Mouse (Mus musculus): ENCODE results near the gene Pald1.

Gene Pald1

GRCm38 (mm10) chr10:61383021-61383714 is at the start of gene Pald1:
Gene Pald1 (minus strand): TSS chr10:61383530.
- peak; percentile 87 to 92 for DNase-seq (ENCODE audit: inconsistent age in 2 of 2, low spot score in 1 of 2)

GRCm38 (mm10) chr10:61431375-61431774 is 48.0 kb upstream of the Pald1 start:
- DNase-seq (ENCODE audit: inconsistent age in 2 of 2, low spot score in 1 of 2) = no peak

- DNase-seq (ENCODE audit: inconsistent age in 2 of 2, low spot score in 1 of 2) = no peak
Observed at GRCm38 (mm10) chr10:61429043-61429442, 45.7 kb upstream of the Pald1 start.

- no peak for DNase-seq (ENCODE audit: inconsistent age in 2 of 2, low spot score in 1 of 2)
Observed at GRCm38 (mm10) chr10:61428416-61428815, 45.1 kb upstream of the Pald1 start.

- no peak for DNase-seq (ENCODE audit: inconsistent age in 2 of 2, low spot score in 1 of 2)
Observed at GRCm38 (mm10) chr10:61427951-61428350, 44.6 kb upstream of the Pald1 start.

GRCm38 (mm10) chr10:61426251-61426757 is 43.0 kb upstream of the Pald1 start:
- peak in 1 of 2 experiments; percentile 70 for DNase-seq (ENCODE audit: inconsistent age in 2 of 2, low spot score in 1 of 2)

GRCm38 (mm10) chr10:61425047-61425446 is 41.7 kb upstream of the Pald1 start:
- no peak for DNase-seq (ENCODE audit: inconsistent age in 2 of 2, low spot score in 1 of 2)

GRCm38 (mm10) chr10:61424500-61424899 is 41.2 kb upstream of the Pald1 start:
- no peak for DNase-seq (ENCODE audit: inconsistent age in 2 of 2, low spot score in 1 of 2)

- peak in 1 of 2 experiments; percentile 60 for DNase-seq (ENCODE audit: inconsistent age in 2 of 2, low spot score in 1 of 2)
Observed at GRCm38 (mm10) chr10:61423289-61423688, 40.0 kb upstream of the Pald1 start.

GRCm38 (mm10) chr10:61422861-61423260 is 39.5 kb upstream of the Pald1 start:
- DNase-seq (ENCODE audit: inconsistent age in 2 of 2, low spot score in 1 of 2) = no peak

GRCm38 (mm10) chr10:61420011-61420410 is 36.7 kb upstream of the Pald1 start:
- no peak for DNase-seq (ENCODE audit: inconsistent age in 2 of 2, low spot score in 1 of 2)

GRCm38 (mm10) chr10:61419146-61419545 is 35.8 kb upstream of the Pald1 start:
- no peak for DNase-seq (ENCODE audit: inconsistent age in 2 of 2, low spot score in 1 of 2)

- DNase-seq (ENCODE audit: inconsistent age in 2 of 2, low spot score in 1 of 2) = peak in 1 of 2 experiments; percentile 43
Observed at GRCm38 (mm10) chr10:61418131-61418900, 35.0 kb upstream of the Pald1 start.

- DNase-seq (ENCODE audit: inconsistent age in 2 of 2, low spot score in 1 of 2) = no peak
Observed at GRCm38 (mm10) chr10:61417672-61418071, 34.3 kb upstream of the Pald1 start, which contains the start of gene Nodal. Gene Nodal (plus strand): TSS chr10:61417972.

- DNase-seq (ENCODE audit: inconsistent age in 2 of 2, low spot score in 1 of 2) = no peak
Observed at GRCm38 (mm10) chr10:61417046-61417445, 33.7 kb upstream of the Pald1 start.

GRCm38 (mm10) chr10:61416561-61416960 is 33.2 kb upstream of the Pald1 start:
- no peak for DNase-seq (ENCODE audit: inconsistent age in 2 of 2, low spot score in 1 of 2)

- DNase-seq (ENCODE audit: inconsistent age in 2 of 2, low spot score in 1 of 2) = no peak
Observed at GRCm38 (mm10) chr10:61415890-61416289, 32.6 kb upstream of the Pald1 start.

- DNase-seq (ENCODE audit: inconsistent age in 2 of 2, low spot score in 1 of 2) = no peak
Observed at GRCm38 (mm10) chr10:61415240-61415639, 31.9 kb upstream of the Pald1 start.

GRCm38 (mm10) chr10:61412910-61413625 is 29.7 kb upstream of the Pald1 start:
- no peak for DNase-seq (ENCODE audit: inconsistent age in 2 of 2, low spot score in 1 of 2)

GRCm38 (mm10) chr10:61410193-61410592 is 26.9 kb upstream of the Pald1 start:
- DNase-seq (ENCODE audit: inconsistent age in 2 of 2, low spot score in 1 of 2) = no peak

GRCm38 (mm10) chr10:61409776-61410175 is 26.4 kb upstream of the Pald1 start:
- no peak for DNase-seq (ENCODE audit: inconsistent age in 2 of 2, low spot score in 1 of 2)
